Mouse (Mus musculus) ovary, postnatal 36 days (tissue): Measurements from ENCODE around the gene Fmnl3.

Experiments
- DNase-seq: peaks from one replicate; pipeline ENCODE4 v3.0.0; 2022; ENCODE audit warnings: low spot score, mixed read lengths

Gene Fmnl3

GRCm38 (mm10) chr15:99317267-99317651 lies 53.0 kb downstream of the Fmnl3 start:
- DNase-seq = no peak

DNA sequence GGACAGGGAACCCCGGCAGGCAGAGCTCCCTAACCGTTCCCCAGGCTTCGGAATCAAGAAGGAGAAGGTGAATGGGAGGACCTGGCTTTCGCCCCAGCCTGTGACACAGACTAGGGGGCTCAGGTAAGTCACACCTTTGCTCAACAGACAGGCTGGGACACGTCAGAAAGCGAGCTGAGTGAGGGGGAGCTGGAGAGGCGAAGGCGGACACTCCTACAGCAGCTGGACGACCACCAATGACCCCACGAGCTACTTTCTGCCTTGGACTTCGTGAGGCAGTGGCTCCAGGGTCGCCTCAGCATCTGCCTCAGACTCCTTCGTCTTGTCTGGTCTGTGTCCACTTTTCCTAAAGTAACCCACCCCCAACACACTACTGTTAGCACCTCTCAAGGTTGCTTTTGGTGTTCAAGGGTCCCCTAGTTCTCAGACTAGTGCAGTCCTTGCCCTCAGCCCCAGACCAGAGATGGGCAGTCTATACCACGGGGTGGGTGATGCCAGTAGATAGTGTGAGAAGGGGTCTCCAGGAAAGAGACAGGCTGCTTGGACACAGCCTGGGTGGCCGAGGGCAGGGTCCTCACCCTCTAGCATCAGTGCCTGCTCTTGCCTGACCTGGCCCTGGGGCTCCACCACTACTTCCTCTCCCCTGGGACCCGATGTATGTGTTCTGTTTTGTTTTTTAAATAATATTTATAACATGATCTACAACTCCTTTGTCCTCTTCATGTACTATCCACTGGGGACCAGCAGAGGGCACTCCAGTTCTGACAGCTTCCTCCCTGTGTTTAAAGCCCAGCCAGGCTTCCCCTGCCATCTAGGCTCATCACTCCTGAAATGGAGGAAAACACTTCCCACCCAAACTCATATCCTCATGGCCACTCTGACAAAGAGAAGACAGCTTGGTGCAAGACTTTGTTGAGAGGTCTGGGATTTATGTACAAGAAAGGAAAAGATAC lies 53.7 kb downstream of the Fmnl3 start:
- peak; percentile 62 for DNase-seq

- DNase-seq = no peak
These were observed 55.4 kb downstream of the Fmnl3 start for GRCm38 (mm10) chr15:99314891-99315290.

- no peak for DNase-seq
These were observed 59.7 kb downstream of the Fmnl3 start for GRCm38 (mm10) chr15:99310617-99311016.

DNA sequence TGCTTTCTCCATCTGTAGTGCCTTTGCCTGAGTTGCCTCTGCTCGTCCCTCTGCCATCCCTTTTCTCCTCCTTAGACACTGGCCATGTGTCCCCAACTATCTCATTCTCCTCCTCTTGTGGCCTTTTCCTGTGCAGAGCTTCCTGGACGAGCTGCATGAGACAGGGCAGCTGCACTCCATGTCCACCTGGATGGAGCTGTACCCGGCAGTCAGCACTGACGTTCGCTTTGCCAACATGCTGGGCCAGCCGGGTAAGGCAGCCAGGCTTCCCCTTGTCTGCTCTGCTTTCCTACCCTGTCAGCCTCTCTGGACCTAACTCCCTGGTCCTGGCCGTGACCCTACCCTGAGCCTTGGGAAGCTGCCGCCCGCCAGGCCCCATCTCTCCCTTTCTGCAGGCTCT lies 60.7 kb downstream of the Fmnl3 start:
- no peak for DNase-seq

GRCm38 (mm10) chr15:99307476-99307875 lies 62.8 kb downstream of the Fmnl3 start:
- DNase-seq = no peak

GRCm38 (mm10) chr15:99296213-99296612 lies 74.1 kb downstream of the Fmnl3 start:
- no peak for DNase-seq

DNA sequence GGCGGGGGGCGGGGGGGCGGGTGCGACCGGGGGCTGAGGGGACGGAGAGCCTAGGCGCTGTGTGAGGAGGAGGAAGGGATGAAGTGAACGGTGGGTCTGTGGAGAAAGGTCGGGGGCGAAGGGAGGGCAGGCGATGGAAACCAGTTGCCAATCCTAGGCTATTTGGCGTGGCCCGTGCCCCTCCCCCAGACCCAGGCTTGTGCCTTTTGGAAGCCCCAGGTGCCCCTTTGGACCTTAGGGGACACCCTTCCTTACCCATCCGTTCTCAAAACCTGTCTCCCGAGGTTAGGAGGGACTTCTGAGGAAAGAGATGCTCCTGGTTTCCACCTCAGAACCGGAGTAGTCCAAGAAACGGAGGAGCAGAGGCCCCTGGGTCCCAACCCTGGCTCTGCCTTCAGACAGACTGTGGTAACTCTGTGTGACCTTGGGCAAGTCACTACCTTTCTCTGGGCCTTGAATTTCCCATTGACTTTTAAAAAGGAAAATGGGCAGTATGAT lies 74.7 kb downstream of the Fmnl3 start, which contains the start of gene Fam186b:
Fam186b (minus strand) TSS at position 405 of the 498 bp plus-strand sequence.
- DNase-seq = peak; percentile 52

DNA sequence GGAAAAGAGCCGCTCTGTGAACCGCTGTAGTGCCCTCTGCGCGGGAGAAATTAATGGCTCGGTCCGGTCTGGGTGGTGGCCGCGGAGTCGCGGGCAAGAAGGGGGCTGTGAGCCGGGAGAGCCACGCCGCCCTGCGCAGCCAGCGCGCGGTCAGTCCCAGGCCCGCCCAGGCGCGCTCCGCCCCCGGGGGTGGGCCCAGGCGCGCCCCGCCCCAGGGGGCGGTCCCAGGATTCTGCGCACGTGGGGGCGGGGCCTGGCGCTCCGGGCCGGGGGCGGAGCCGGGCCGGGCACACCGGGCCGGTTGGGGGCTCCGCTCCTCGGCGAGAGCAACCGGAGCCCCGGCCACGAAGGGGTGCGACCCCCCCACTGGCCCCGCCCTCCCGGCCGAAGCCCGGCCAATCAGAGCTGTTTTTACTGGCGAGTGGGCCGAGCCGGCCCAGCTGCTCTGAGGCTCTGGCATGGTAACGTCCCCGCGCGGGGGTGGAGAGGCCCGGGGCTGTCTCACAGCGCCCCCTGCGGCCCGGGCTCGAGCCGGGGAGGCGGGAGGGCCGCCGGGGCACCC lies 75.4 kb downstream of the Fmnl3 start, which contains the start of gene Prpf40b:
Prpf40b (plus strand) TSS at position 275 of the 562 bp plus-strand sequence.
- DNase-seq = peak; percentile 97

GRCm38 (mm10) chr15:99294287-99294686 lies 76.0 kb downstream of the Fmnl3 start:
- DNase-seq = no peak

DNA sequence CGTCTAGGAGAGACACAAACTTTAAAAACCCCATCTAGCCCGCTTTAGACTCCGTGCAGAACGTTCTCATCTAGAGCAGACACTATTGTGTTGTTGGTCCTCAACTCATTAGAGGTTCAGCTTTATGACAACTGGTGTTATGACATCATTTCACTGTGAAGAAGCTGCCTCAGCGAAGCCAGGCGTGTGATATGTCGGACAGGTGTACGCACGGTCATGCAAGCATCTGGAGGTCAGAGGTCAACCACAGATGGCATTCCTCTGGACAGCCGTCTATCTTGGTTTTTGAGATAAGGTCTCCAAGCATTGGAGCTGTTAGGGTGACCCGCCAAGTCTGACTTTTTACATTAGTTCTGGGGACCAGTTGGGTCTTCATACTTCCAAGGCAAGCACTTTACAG lies 79.7 kb downstream of the Fmnl3 start:
- DNase-seq = no peak

GRCm38 (mm10) chr15:99285189-99285535 lies 85.1 kb downstream of the Fmnl3 start:
- DNase-seq = no peak

- no peak for DNase-seq
These were observed 85.6 kb downstream of the Fmnl3 start for GRCm38 (mm10) chr15:99284527-99285188.

GRCm38 (mm10) chr15:99283456-99283855 lies 86.8 kb downstream of the Fmnl3 start:
- no peak for DNase-seq

DNA sequence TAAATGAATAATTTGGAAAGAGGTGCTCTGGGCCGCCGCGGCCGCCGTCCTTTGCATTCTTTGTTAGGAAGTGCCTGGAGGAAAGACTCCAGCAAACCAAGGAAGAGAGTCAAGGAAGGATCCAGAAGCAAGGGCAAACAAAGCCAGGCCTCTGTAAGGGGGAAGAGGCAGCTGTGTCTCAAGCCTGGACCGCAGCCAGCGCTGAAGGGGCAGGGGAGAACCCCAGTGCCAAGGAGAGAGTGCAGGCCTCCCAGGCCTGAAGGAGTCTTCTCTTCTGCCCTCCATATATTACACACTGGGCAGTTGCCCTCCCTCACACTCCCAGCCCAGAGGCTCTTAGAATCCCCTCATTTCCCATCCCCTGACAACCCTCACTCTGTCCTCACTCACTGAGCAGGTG lies 92.0 kb downstream of the Fmnl3 start:
- no peak for DNase-seq

DNA sequence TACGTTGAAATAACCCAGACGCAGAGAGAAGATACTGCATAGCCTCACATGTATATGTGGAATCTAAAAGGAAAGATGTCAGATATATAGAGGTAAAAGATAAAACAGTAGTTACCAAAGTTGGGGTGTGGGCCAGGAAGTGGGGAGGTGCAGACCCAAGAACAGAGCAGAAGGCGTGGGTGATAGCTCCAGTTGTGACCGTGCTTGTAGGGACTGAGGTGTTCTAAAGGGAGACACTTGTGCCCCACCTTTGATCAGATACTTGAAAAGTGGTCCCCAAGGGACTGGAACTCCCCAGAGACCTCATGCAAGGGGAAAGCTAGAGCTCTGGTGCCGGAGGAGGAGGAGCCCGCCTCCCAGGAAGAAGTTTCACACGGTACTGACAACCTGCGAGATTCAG lies 94.2 kb downstream of the Fmnl3 start:
- no peak for DNase-seq
